Comparison of ENCODE assay signal across 22 mouse cellular contexts in the genomic region with DNA sequence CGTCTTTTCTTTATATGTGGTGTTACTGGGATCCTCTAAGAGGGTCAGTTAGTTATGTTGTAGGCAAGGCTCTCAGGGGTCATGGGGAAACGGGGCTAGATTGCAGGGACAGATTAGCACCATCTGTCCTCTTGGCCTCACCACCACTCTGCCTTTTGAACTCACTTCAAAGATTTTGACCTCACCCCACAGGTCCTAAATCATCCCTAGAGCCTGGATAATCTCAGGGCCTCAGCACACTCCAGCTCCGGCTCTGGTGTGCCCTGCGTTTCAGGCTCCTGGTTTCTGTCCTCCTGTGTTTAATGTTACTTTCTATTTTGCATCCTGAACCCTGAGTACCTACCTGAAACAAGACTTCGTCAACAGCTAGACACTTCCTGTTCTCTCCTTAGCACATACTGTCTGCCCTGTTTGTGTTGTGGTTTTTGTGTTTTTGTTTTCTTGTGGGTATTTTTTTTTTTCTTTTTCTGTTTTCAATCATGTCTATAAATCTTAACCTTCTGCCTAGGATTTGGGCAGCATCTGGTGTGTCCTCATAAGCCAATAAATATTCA. TPM values are rescaled to one million over a fixed set of nuclear protein-coding genes. Genes with fewer than 3 reads are reported as not detected.
A peak's percentile ranks its signal among the peaks of the same experiment; 100 is the strongest.
DNase-seq lines count a peak whose midpoint lies in the region; ATAC-seq lines count a peak whose summit lies in the region.
"Had no signal": no experiment of that assay in that cellular context is flagged by ENCODE, and none has a peak within 500 bp of the region (broad histone marks: within the 10 kb centered on the region; RNA-seq: fewer than 3 reads in every experiment).

No protein-coding gene starts in this region.

- peaks cover 36% of the 10 kb centered on the region for H3K4me1 ChIP-seq in midbrain, embryonic 10.5 days
- H3K4me1 ChIP-seq in midbrain, embryonic 11.5 days (ENCODE audit: control insufficient read depth, insufficient read depth, low read length) = no peaks in the 10 kb centered on the region
- H3K4me1 ChIP-seq: embryonic facial prominence, embryonic 15.5 days had no signal

- DNase-seq in midbrain, embryonic 10.5 days (ENCODE audit: low spot score) = no peak
- no peak for DNase-seq in midbrain, embryonic 11.5 days (ENCODE audit: low spot score, missing footprints)
- DNase-seq in T-cell, adult 2 months (ENCODE audit: low spot score) = peak; percentile 3
- DNase-seq in induced T-regulatory cell, adult 2 months (ENCODE audit: low read depth) = peak; percentile 65
- peak; percentile 38 for DNase-seq in naive thymus-derived CD4-positive, alpha-beta T cell, adult 2 months (ENCODE audit: low read depth)
- DNase-seq in cerebellum, postnatal 36 days = no peak
- no peak for DNase-seq in lung, postnatal 14 days
- DNase-seq: adrenal gland, postnatal 36 days; cerebellum, postnatal 25 days; lung, postnatal 36 days; right cerebral cortex, postnatal 4 days; thymus, adult 18-20 months had no signal

- no peaks in the 10 kb centered on the region for H3K27me3 ChIP-seq in midbrain, embryonic 10.5 days (ENCODE audit: low read depth, poor library complexity, severe bottlenecking)
- no peaks in the 10 kb centered on the region for H3K27me3 ChIP-seq in midbrain, embryonic 11.5 days (ENCODE audit: control insufficient read depth, insufficient read depth, low read length)
- H3K27me3 ChIP-seq: embryonic facial prominence, embryonic 15.5 days; limb, embryonic 13.5 days had no signal

- no peak overlapping the region for H3K4me2 ChIP-seq in midbrain, embryonic 11.5 days
- H3K4me2 ChIP-seq: embryonic facial prominence, embryonic 15.5 days; limb, embryonic 13.5 days had no signal

- no peak overlapping the region for H3K9ac ChIP-seq in midbrain, embryonic 11.5 days (ENCODE audit: low read length)
- H3K9ac ChIP-seq: embryonic facial prominence, embryonic 15.5 days; limb, embryonic 13.5 days had no signal

- peak overlapping the region; percentile 63 for H3K27ac ChIP-seq in midbrain, embryonic 10.5 days (replicated peaks)
- no peak overlapping the region for H3K27ac ChIP-seq in midbrain, embryonic 11.5 days (ENCODE audit: low read depth, low read length)
- H3K27ac ChIP-seq: embryonic facial prominence, embryonic 15.5 days; left cerebral cortex, adult 2 months; limb, embryonic 13.5 days had no signal

- H3K36me3 ChIP-seq in midbrain, embryonic 10.5 days = no peaks in the 10 kb centered on the region
- H3K36me3 ChIP-seq in midbrain, embryonic 11.5 days (ENCODE audit: control insufficient read depth, insufficient read depth, low read length) = no peaks in the 10 kb centered on the region
- H3K36me3 ChIP-seq: embryonic facial prominence, embryonic 15.5 days; limb, embryonic 13.5 days had no signal

- H3K4me3 ChIP-seq in midbrain, embryonic 10.5 days = no peak overlapping the region
- no peak overlapping the region for H3K4me3 ChIP-seq in midbrain, embryonic 11.5 days (ENCODE audit: low read depth, low read length)
- H3K4me3 ChIP-seq: embryonic facial prominence, embryonic 15.5 days; left cerebral cortex, adult 2 months; limb, embryonic 13.5 days; myocyte had no signal

- 70% methylated on average over 5 of the region's 5 CpGs for WGBS in midbrain, embryonic 10.5 days
- 65% methylated on average over 5 of the region's 5 CpGs for WGBS in midbrain, embryonic 11.5 days

- H3K9me3 ChIP-seq in midbrain, embryonic 10.5 days (replicated peaks) = no peaks in the 10 kb centered on the region
- H3K9me3 ChIP-seq in midbrain, embryonic 11.5 days (ENCODE audit: control insufficient read depth, low read length) = no peaks in the 10 kb centered on the region
- H3K9me3 ChIP-seq: embryonic facial prominence, embryonic 15.5 days; limb, embryonic 13.5 days had no signal

- ATAC-seq in midbrain, embryonic 11.5 days (ENCODE audit: low FRiP score) = no peak
- no peak for ATAC-seq in megakaryocyte progenitor cell, adult 5-6 weeks (replicated peaks; ENCODE audit: poor library complexity)

RNA-seq across cellular contexts. Expression of a gene that starts 18.9 kb away (rescaled TPM):
- 0.30 and 0.74 TPM in 2 replicates for polyA plus RNA-seq in midbrain, embryonic 10.5 days (2016; fragmentation: Nextera tagmentation; extraction: Ambion mirVana)
- polyA plus RNA-seq in midbrain, embryonic 11.5 days (2014; fragmentation: Nextera tagmentation; extraction: Ambion mirVana) = 0.25 and 0.46 TPM in 2 replicates
- not detected in 2 replicates for total RNA-seq in megakaryocyte progenitor cell, adult 5-6 weeks (2015)
- total RNA-seq in megakaryocyte progenitor cell, adult 5-6 weeks (2017) = not detected in 2 replicates
- total RNA-seq: adrenal gland, postnatal 36 days; hematopoietic stem cell, adult 5-6 weeks; layer of hippocampus, adult 18-20 months; left cerebral cortex, adult 2 months had no signal
- polyA plus RNA-seq: C2C12; liver, embryonic 16.5 days; myocyte had no signal

RNA-seq across cellular contexts. Expression of a gene that starts 23.8 kb away (rescaled TPM):
- 1.3 and 2.3 TPM in 2 replicates for polyA plus RNA-seq in midbrain, embryonic 10.5 days (2016; fragmentation: Nextera tagmentation; extraction: Ambion mirVana)
- 2.1 and 2.2 TPM in 2 replicates for polyA plus RNA-seq in midbrain, embryonic 11.5 days (2014; fragmentation: Nextera tagmentation; extraction: Ambion mirVana)
- total RNA-seq in megakaryocyte progenitor cell, adult 5-6 weeks (2015) = not detected in 2 replicates
- total RNA-seq in megakaryocyte progenitor cell, adult 5-6 weeks (2017) = not detected in 2 replicates
- total RNA-seq: hematopoietic stem cell, adult 5-6 weeks; layer of hippocampus, adult 18-20 months had no signal
- polyA plus RNA-seq: C2C12; gonadal fat pad, adult 2 months had no signal

RNA-seq across cellular contexts. Expression of a gene that starts 47.1 kb away (rescaled TPM):
- 0.19 TPM in 1 of 2 replicates, not detected in the other for polyA plus RNA-seq in midbrain, embryonic 10.5 days (2016; fragmentation: Nextera tagmentation; extraction: Ambion mirVana)
- 0.08 TPM in 1 of 2 replicates, not detected in the other for polyA plus RNA-seq in midbrain, embryonic 11.5 days (2014; fragmentation: Nextera tagmentation; extraction: Ambion mirVana)
- total RNA-seq in megakaryocyte progenitor cell, adult 5-6 weeks (2015) = not detected in 2 replicates
- not detected in 2 replicates for total RNA-seq in megakaryocyte progenitor cell, adult 5-6 weeks (2017)
- total RNA-seq: adrenal gland, postnatal 36 days; hematopoietic stem cell, adult 5-6 weeks; layer of hippocampus, adult 18-20 months; left cerebral cortex, adult 2 months had no signal
- polyA plus RNA-seq: C2C12 had no signal

RNA-seq across cellular contexts. Expression of a gene that starts 50.5 kb away (rescaled TPM):
- 22.0 and 22.8 TPM in 2 replicates for polyA plus RNA-seq in midbrain, embryonic 10.5 days (2016; fragmentation: Nextera tagmentation; extraction: Ambion mirVana)
- polyA plus RNA-seq in midbrain, embryonic 11.5 days (2014; fragmentation: Nextera tagmentation; extraction: Ambion mirVana) = 13.0 and 15.5 TPM in 2 replicates
- total RNA-seq in megakaryocyte progenitor cell, adult 5-6 weeks (2015) = 1.3 TPM in 1 of 2 replicates, not detected in the other
- total RNA-seq in megakaryocyte progenitor cell, adult 5-6 weeks (2017) = not detected in 2 replicates
- polyA plus RNA-seq: C2C12, myocyte had no signal

Comparison
In these comparisons a context has a peak if more than half of its experiments do, and no peak if none do; other contexts are left out.
1. DNase-seq: peak in T-cell, adult 2 months (single experiment), induced T-regulatory cell, adult 2 months (single experiment) and naive thymus-derived CD4-positive, alpha-beta T cell, adult 2 months (single experiment); none in midbrain, embryonic 10.5 days (single experiment), midbrain, embryonic 11.5 days (single experiment), cerebellum, postnatal 36 days (0 of 2) and lung, postnatal 14 days (single experiment).